Mouse (Mus musculus) cerebellum, postnatal 25 days (tissue): ENCODE results near the gene Anp32b.

Experiments used
- DNase-seq, 2 experiments: peaks; one replicate each; pipeline ENCODE4 v3.0.0; 2021; ENCODE audit warnings: mixed read lengths in 2 of 2

The Anp32b gene

DNA sequence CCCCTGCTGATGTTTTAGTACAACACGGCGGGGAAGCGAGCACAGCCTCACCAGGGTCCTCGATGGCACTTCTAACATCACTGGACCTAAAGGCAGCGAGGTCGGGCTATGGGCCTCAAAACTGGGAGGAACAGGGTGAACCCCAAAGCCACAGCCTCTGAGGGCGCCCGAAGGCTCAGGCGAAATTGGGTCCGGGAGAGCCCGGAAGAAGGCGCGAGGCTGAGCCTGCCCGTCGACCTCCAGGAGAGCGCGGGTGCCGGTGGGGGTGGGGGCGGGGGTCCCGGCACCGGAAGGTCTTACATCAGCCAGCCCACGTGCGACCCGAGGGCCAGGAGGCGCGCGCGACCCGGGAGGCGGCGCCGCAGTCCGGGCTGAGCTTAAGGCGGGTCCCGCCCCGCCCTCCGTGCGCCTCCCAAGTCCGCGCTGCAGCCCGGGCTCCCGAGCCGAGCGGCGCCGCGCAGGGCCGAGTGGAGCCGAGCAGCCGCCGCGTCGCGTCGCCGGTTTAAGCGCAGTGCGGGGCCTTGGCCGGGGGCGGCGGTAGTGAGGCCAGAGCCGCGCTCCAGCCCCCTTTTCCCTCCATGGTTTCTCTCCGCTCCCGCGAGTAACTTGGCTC, at the start of gene Anp32b:
TSS of gene Anp32b (plus strand) at position 384 of the 613 bp plus-strand sequence.
- DNase-seq = peak; percentile 96 to 97

DNA sequence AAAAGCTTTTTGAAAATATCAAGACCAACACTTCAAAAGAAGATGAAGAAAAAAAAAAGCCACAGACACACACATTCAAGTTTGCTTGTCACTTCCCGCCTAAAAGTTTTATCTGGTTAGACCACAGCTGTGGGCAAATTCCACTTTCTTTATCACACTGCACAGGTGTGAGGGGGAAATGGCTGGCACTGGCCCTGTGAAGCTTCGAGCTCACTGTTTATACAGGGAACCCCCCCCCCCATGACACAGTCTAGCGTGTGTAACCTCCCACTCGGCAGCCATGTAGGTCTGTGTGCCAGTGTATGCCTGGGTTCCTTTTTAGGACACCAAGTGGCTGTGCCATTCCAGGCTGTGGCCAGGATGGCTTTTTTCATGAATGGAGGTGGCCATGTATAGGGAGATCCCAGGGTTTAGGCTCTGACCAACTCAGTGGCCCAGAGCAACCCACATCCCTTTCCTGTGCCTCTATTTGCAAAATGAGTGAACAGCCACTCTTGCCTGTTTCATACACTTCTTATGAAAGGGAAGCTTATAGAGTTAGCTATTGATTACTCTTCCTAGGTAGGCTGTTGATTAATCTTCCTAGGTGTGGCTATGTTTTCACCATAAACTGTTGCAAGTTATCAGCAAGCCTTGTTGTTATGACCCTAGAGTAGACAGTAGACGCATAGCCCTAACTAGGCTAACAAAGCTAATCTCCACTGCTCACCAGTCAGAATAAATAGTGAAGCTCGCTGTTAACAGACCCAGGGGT, 46.5 kb upstream of the Anp32b start:
- no peak for DNase-seq

DNA sequence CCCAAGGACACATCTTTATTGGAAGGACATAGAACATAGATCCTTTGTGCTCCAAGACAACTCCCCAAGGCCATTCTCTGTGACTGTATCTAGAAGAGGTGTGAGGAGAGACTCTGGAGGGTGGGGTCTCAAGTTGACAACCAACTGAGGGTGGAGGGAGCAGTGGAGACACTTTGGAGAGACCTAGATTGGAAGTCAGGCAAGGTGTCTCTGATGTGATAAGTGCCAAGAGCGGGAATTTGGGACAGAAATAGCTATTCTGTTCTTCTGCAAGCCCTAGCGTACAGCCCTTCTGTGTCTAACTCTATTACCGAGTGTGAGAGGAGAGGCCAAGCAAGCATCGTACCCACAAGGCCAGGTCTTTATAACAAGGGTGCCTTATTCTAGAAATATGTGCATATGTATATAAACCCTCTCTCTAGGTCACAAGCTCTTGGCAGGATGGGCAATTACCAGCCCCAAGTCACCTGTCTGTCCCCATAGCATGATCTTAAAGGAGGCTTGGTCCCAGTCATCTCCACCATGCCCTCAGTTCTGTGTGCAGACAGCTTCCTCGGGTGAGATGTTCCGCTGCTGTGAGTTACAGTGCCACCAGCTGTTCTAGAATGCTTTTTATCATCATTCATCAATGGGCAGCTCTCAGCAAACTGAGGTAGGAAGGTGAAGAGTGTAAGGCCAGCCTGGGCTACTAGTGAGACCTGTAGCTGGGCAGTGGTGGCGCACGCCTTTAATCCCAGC, 43.6 kb upstream of the Anp32b start:
- no peak for DNase-seq

DNA sequence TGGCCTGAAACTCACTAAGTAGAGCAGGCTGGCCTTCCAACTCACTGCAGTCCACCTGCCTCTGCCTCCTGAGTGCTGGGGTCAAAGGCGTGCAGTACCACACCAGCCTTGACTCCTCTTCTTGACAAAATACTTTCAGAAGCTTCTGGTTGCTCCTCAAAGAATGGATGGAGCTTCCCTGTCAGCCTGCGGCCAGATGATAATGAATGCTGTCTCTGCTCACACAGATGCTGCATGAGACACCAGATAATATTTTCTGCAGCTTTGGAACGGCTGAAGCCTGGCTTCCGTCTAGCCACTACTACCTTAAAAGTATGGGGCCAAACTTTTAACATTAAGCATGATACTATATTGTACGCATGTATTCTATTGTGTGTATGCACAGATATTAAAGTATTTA, 40.0 kb upstream of the Anp32b start:
- no peak for DNase-seq

DNA sequence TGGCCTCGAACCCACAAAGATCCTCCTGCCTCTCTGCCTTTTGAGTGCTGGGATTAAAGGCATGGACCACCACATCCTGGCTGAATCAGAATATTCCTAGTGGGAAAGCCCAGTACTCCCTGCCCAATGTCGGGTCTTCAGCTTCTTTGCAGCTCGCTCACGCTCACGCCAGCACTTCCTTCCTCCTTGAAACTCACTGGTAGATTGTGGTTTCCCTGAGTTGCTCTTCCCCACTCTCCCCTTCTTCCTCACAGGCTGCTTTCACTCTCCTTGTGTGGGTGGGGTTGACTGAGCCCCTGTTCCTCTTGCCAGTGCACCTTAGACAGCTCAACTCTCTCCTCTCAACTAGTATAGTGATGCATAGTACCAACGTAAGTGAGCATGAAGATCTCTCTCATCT, 39.2 kb upstream of the Anp32b start:
- no peak for DNase-seq

DNA sequence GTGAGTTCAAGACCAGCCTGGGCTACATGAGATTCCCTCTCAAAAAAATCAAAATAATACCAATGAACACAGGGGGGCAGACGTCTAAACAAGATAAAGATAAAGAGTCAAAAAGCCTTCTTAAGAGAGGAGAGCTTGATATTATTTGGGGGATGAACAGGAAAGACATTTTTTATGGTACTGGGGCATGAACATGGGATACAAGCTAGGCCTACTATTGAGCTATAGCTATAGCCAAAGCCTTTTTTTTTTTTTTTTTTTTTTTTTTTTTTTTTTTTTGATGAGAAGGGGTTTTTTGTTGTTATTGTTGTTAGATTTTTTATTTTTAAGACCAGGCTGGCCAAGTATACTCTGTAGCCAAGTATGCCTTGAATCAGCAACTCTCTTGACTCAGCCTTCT, 38.6 kb upstream of the Anp32b start:
- no peak for DNase-seq

DNA sequence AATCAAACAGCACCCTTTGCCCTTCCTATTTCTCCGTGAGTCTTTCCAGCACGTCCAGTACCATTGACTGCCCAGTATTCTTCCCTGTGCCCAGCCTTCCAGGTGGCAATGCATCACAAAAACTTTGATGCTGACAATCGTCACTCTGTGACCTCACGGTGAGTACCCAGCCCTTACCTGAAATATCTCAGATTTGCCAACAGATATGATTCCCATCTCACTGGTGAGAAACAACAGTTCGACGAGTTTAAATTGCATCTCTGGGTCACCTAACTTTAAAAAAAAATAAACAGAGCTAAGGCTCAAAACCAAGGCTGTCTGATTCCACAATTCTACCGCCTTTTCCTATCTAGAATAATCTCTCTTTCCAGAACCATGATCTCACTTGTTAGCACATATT, 37.3 kb upstream of the Anp32b start, which contains the start of gene Hemgn:
TSS of gene Hemgn (minus strand) at position 101 of the 400 bp plus-strand sequence.
- no peak for DNase-seq

DNA sequence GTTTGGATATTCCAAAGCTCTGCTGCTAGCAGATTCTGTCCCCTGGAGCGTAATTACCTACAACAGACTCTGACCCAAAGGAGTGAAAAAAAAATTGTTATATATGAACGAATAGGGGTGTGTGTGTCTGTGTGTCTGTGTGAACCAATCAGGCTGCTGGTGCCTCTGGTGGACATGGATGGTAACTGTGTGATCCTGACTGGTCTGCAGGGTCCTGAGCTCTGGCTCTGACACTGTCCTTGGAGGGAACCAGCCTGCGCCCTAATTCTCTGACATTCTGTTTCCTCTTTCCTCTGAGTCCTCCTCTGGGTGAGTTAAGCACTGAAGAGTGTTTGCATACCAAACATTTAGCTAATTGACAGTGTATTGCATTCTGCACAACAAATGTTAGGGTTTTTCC, 33.2 kb upstream of the Anp32b start:
- DNase-seq = peak; percentile 17 to 35

DNA sequence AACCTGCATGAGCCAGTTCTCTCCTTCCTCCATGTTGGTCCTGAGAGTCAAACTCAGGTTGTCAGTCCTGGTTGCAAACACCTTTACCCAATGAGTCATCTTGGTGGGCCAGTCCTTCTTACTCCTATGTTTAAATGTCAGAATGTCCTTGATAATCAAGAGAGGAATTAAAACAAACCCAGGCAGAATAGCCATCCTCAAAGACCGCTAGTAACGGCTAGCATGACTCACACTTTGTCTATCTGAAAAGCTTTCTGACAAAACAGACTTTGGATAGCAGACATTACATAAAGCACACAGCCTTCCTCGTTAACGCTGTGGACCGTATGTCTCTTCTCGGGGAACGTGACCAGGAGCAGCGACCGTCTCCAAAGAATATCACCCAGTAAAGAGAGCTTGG, 31.9 kb upstream of the Anp32b start:
- no peak for DNase-seq

DNA sequence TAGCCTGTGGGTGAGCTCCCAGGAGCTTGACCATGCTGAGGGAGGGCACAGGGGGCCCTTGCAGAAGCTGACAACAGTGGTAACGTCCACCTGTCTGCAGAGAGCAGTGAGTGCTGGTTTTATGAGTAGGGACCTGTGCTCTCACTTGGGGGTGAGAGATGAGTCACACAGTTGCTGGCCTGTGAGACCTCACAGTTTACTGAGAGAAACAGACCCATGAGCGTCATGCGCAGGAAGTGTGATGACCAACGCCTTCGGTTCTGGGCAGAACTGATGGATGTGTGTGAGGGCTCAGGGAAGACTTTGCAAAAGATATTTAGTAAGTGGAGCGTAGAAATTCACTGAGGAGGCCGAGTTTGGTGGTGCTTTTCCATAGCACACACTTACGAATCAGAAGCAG, 28.1 kb upstream of the Anp32b start:
- no peak for DNase-seq

DNA sequence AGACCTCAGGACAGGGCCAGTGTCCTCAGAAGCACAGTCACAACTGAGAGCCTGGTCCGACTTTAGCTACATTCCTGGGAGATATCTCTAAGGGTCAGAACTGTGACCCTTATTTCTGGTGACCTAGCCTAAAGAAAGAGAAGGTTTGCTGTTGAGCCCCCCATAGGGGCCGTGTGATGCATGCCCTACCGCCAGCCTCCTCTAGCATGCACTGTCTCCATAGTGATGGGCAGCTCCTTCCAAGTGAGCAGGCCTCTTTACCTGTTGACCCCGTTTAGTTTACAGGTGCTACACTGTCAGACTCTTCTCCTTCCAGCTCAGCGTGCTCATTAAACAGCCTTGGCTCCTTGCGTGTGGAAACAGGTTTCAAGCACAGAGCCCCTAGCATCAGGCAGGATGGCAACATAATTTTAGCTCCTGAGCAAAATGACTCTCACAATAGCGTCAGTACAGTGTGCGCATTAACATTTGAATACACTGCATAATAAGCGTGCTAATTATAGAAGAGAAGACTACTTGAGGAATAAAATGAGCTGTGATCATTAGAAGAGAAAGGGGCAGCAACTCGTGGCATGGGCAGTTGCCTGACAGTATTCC, 21.7 kb upstream of the Anp32b start:
- no peak for DNase-seq

DNA sequence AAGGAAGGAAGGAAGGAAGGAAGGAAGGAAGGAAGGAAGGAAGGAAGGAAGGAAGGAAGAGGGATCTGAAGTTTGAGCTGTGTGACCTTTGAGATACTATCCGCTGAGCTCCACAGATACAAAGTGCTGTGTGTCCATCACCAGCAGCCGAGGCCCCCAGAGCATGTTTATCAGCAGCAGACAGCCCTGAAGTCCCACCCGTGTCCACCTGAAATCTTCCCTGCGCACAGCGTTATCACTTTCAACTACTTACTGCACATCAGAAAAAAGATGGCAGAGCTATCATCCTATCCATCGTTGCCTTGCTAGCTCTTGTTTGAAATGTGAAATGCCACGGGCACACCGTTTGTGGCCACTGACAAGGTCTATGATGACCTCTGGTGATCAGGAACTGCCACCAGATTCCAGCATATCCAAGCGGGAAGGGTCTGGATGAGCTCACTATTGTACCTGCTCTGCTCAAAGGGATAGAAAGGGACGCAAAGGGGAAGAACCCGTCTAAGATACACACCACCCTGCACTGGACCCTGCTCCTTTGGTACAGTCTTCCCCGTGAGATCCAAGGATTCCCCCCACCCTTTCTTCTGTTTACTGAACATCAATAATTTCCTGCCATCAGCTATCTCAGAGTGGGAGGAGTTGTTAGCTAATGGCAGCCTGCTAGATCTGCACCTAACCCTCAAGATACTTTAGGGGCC, 18.2 kb upstream of the Anp32b start:
- DNase-seq = no peak

DNA sequence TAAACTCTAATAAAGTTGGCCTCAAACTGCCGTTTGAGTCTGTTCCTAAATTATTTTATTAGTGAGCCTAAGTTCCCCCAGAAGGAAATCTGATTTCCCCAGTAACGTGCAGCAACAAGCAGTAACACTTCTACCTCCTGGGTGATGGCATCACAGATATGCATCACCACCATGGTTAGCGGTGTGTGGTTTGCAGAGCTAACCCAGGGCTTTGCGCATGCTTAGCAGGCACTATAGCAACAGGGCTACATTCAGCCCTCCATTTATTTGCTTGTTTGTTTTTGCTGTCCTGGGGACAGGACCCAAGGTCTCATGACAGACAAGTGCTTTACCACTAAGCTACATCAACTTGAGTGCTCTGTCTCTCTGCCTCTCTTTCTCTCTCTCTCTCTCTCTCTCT, 8.2 kb upstream of the Anp32b start:
- DNase-seq = no peak

DNA sequence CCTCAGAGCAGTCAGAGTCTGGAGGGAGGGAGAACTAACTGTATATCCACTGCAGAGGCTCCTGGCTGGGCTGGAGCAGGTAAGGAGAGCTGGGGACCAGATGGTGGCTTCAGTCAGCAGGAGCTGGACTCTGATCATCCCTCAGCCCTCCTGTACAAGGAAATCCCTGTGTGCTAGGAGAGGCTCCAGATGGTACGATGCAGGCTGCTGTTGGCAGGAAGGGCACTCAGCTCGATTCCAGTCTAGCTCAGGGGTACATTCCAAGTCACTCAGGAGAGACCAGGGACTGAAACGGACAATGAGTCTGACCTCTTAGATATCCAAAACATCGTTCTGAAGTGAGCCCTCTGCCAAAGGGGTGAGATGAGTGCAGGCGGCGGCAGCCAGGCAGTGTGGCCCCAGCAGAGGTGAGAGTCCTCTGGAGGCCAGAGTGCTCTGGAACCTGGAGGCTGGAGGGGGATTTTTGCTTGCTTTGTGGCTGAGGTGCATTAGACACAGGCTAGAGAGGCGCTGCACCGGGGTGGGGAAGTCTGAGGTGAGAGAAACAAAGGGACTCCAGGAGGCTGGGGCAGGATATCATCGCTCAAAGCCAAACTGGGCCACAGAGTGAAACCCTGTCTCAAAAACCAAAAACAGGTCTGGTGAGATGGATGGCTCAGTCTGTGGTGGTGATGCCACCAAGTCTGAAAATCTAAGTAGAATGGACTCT, 5.3 kb upstream of the Anp32b start:
- DNase-seq = peak; percentile 82 to 83

DNA sequence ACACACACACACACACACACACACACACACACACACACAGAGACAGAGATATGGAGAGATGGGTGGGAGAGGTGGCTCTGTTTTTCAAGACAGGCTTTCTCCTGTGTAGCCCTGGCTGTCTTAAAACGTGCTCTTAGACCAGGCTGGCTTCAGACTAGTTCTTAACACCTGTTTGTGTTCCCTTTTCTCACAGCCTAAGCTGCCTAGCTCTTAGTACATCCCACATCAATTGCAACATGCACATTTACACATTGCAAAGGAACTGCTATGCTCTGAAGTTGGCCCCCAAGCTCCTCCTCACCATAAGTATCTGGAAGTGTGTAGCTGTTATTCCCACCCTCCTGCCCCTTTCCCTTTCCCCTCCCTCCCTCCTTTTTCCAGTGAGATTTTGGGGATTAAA, 3.2 kb upstream of the Anp32b start:
- DNase-seq = no peak

DNA sequence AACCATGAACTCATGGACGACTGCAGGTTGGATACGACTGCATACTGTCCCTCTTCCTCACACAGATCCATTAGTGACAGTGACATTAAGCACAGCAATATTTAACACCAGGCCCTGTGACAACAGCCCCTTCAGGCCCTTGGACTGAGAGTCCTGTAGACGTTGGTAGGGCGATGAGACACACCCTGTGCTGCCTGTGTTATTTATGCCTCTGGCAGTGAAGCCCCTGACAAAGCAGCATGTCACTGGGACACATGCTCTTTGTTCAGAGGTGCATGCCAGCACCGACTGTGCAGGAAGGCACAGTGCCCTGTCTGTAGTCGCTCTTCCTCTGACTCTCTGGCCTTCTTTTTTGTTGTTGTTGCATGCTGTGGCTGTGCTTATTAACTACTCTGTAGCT, 1.8 kb upstream of the Anp32b start:
- DNase-seq = peak; percentile 80 to 85

DNA sequence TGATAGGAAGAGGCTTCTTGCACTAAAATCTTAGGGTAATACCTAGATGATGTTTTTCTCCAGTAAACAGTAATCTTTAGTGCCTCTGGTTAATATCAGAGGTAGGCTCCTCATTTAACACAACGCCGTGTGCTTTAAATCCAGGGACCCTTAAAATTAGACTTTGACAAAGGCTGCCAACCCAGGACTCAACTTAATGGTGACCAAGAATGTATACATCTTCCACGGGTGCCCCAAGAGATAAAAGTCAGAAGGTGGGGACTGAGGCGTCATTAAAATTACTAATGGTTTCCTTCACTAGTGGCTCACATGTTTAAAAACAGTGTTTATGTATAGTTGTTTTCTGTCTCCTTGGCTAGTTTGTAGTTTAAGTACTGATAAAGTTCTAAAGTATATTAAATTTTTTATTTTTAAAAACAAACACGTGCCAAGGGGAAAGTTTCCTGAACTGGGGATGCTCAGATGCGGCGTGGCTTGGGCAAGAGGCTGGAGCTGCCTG, 633 bp upstream of the Anp32b start:
- no peak for DNase-seq

DNA sequence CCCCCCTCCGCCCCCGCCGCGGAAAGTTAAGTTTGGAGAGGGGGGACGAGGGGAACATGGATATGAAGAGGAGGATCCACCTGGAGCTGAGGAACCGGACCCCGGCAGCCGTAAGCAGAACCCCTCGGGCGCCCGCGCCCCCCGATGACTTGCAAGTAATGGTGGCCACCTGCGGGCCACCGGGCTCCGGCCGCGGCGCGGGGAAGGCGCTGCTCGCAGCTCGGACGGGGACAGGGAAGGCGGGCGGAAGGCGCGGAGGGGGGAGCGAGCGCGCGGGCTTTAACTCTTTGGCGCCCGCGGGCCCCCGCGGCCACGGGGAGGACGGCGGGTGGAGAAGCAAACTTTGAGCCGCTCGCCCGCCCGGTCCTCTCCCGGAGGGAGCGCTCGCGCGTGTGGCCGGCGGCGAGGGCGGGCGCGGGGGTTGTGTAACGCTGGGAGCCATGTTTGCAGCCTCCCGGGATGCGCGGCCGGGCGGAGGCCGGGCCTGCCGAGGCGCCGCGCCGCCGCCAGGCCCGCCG, 597 bp downstream of the Anp32b start:
- DNase-seq = peak; percentile 85 to 88

DNA sequence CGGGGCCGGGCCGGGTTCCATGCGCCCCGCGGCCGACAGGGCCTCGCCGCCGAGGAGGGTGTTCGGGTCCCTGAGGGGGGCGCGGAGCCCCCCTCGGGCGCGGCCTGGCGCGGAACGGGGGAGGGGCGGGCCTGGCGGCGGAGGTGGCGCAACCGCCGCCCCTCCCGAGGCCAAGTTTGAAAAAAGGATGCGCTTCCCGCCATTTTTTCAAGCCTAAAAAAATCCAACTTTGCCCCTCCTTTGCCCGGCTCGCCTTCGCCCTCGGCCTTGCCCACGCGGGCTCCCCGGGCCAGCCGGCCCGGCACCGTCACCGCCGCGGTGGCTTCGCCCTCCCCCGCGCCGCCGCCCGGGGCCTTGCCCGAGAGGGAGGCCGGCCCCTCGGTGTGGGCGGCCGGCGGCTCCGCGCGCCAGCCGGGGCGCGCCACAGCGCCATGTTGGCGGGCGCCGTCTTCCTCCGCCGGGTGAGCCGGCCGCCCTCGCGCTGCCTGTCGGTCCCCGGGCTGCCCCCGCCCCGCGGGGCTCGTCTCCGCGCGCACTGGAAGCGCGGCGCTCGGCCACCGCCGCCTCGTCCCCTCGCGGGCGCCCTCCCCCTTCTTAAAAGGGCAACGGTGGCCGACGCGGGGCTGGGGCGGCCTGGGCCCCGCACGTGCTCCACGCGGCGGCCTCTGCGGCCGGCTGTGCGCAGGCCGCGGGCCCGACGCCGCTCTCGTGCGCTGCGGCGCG, 1.2 kb downstream of the Anp32b start:
- DNase-seq = peak; percentile 82 to 88

DNA sequence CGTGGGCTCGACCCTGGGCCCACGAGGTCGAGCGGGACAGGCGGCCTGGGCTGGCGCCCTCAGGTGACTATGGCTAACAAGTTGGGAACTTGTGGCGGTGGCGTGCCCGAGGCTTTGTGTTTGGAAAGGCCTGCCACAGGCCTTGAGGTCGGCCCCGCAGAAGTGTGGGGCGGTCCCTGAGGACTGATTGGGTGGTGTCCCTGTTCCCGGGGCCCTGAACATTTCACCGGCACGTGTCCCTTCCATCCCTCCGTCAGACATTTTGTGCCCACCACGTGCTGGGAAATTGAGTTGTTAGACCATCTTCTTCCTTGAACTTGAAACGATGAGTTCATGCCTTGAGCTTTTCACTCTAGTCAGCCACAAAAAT, 1.8 kb downstream of the Anp32b start:
- DNase-seq = no peak
